Mouse (Mus musculus): ENCODE data around the gene Fam47e.

The Fam47e gene

GRCm38 (mm10) chr5:92602691-92603690 is 48.1 kb downstream of the Fam47e start, which contains the start of gene Stbd1:
Gene Stbd1 (plus strand): TSS chr5:92603041.
- no peak for DNase-seq (ENCODE audit: low spot score)

GRCm38 (mm10) chr5:92604452-92605247 is 49.8 kb downstream of the Fam47e start:
- no peak for DNase-seq (ENCODE audit: low spot score)

- DNase-seq (ENCODE audit: low spot score) = no peak
Measured at GRCm38 (mm10) chr5:92607492-92608229, 52.8 kb downstream of the Fam47e start.

GRCm38 (mm10) chr5:92612756-92613155 is 57.9 kb downstream of the Fam47e start:
- DNase-seq (ENCODE audit: low spot score) = no peak

- no peak for DNase-seq (ENCODE audit: low spot score)
Measured at GRCm38 (mm10) chr5:92621883-92622282, 67.0 kb downstream of the Fam47e start.

GRCm38 (mm10) chr5:92627896-92628295 is 73.0 kb downstream of the Fam47e start:
- DNase-seq (ENCODE audit: low spot score) = no peak

GRCm38 (mm10) chr5:92633526-92633925 is 78.7 kb downstream of the Fam47e start:
- no peak for DNase-seq (ENCODE audit: low spot score)

- DNase-seq (ENCODE audit: low spot score) = no peak
Measured at GRCm38 (mm10) chr5:92634916-92635315, 80.0 kb downstream of the Fam47e start.

- no peak for DNase-seq (ENCODE audit: low spot score)
Measured at GRCm38 (mm10) chr5:92635891-92636290, 81.0 kb downstream of the Fam47e start.

GRCm38 (mm10) chr5:92640861-92641260 is 86.0 kb downstream of the Fam47e start:
- no peak for DNase-seq (ENCODE audit: low spot score)

Data from layer of hippocampus, adult 9-10 months (tissue).